Mouse (Mus musculus): ENCODE measurements around the gene Zfp120.
"Not testable (repeated sequence)": the region's sequence is repeated elsewhere in the genome, so short reads cannot be mapped to it uniquely, and the experiment has no call there.

The Zfp120 gene

GRCm38 (mm10) chr2:150136435-150136897 is at the start of gene Zfp120:
TSS of gene Zfp120 (minus strand) at chr2:150136708.
- in situ Hi-C loops (cut with MboI; ENCODE audit: low sequenced_read_pairs): no loop called here

DNA sequence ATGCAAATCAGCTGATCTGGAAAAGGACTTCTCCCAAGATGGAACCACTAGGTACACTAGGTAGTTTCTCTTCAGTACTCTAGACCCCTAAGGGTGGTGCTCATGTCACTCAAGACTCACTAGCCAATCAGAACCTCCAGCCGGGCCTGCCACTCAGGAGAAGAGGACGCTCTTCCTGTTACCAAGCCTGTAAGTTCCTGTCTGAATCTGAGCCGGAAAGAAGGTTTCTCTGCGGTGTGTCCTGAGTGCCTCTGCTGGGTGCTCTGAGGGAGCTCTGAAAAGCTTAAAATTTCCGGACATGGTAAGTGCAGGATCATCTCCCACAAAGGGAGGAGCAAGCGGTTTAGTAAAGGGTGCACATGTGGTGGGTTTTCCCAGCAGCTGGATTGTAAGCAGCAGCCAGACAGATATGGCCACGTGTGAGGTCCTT is 45.1 kb upstream of the Zfp120 start, which contains the start of gene Gm14139:
Gm14139 (plus strand) TSS at position 186 of the 430 bp plus-strand sequence.
- in situ Hi-C loops (cut with MboI; ENCODE audit: low sequenced_read_pairs): not testable (repeated sequence)

DNA sequence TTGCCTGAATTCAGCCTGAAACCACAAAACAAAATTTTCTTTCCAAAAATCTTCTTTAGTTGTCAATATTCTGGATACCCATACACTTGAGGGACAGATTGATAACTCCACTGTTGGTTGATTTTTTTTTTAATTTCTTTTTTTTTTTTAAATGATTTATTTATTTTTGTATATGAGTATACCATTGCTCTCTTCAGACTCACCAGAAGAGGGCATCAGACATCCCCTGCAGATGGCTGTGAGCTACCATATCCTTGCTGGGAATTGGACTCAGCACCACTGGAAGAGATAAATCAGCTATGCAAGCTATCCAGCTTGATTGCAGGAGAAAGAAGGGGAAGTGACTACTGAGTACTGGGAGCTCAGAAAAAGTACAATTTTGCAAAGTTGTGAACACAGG is 44.5 kb upstream of the Zfp120 start:
- in situ Hi-C loops (cut with MboI; ENCODE audit: low sequenced_read_pairs): not testable (repeated sequence)

DNA sequence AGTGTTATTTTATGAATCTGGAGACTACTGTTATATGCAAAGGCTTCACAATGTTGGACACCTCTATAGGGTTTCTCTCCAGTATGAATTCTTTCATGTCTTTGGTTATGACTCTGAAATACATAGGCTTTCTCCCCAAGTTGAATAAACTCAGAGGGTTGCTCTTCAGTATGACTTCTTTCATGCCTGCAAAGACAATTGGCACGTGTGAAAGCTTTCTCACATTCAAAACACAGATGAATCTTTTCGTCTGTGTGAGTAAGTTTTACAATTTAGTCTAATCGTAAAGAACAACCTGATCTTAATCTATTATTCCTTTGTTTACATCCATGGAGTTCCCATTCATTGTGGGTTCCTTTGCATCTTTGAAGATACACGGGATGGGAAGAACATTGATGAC is 43.1 kb upstream of the Zfp120 start, which contains the start of gene Gm10770:
Gm10770 (minus strand) TSS at position 101 of the 400 bp plus-strand sequence.
- in situ Hi-C loops (cut with MboI; ENCODE audit: low sequenced_read_pairs): not testable (repeated sequence)

DNA sequence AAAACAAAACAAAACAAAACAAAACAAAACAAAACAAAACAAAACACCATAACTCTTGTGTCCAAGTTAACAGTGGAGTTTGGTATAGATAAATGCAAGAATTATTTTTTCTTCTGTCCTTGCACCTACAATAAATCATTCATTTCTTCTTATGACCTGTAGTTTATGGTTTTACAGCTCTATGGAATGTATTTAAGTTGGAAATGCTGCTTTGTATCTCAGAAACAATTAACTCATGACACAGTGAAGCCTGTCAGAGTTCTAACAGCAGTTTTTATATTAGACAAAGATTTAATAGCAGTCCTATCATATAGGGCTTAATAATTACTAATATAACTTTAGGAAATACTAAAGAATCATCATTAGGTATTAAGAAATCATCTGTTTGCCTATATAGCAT is 37.3 kb upstream of the Zfp120 start:
- in situ Hi-C loops (cut with MboI; ENCODE audit: low sequenced_read_pairs): no loop called here

- in situ Hi-C loops (cut with MboI; ENCODE audit: low sequenced_read_pairs): no loop called here
These were observed 30.2 kb upstream of the Zfp120 start for GRCm38 (mm10) chr2:150166703-150167102.

DNA sequence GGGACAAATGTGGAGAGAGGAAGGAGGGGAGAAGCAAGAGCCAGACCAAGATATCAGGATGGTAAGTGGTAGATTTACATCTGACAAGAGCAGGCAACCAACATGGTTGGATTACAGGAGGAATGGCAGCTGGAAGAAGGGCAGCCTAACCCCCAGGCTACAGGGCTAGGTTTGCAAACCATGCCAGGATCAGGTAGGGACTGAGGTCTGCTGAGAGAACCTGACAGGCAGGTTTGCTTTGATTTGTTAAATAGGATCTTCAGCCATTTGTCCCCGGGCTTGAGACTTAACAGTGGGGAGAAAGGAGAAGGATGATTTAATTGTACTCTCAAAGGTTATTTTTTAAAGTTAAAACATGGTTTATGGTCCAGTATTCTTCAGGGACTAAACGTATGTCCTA is 3.7 kb downstream of the Zfp120 start:
- in situ Hi-C loops (cut with MboI; ENCODE audit: low sequenced_read_pairs): no loop called here

GRCm38 (mm10) chr2:150132002-150132401 is 4.5 kb downstream of the Zfp120 start:
- in situ Hi-C loops (cut with MboI; ENCODE audit: low sequenced_read_pairs): not testable (repeated sequence)

- in situ Hi-C loops (cut with MboI; ENCODE audit: low sequenced_read_pairs): no loop called here
These were observed 25.1 kb downstream of the Zfp120 start for GRCm38 (mm10) chr2:150111247-150111912.

DNA sequence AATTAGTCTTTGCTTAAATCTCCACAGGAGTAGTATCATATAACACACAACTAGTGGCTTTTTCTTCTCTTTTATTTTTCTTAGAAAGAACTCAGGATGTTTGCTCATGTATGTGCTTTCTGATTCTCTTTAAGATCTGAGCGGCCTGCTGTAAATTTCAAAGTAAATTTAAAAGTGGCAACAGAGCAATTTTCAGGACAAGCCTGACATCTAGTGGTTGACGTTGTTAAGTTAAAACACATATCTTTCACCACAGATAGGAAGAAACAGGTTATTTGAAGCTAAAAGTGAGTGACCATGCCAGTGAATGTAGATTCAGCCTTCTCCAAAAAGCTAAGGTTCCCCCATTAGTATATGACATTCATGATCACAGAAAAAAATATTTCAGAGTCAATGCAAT is 36.9 kb downstream of the Zfp120 start:
- in situ Hi-C loops (cut with MboI; ENCODE audit: low sequenced_read_pairs): loop anchor here (10.0 kb wide), 1 partner anchor 745 kb away; no protein-coding TSS in a partner anchor
